In the genomic region with DNA sequence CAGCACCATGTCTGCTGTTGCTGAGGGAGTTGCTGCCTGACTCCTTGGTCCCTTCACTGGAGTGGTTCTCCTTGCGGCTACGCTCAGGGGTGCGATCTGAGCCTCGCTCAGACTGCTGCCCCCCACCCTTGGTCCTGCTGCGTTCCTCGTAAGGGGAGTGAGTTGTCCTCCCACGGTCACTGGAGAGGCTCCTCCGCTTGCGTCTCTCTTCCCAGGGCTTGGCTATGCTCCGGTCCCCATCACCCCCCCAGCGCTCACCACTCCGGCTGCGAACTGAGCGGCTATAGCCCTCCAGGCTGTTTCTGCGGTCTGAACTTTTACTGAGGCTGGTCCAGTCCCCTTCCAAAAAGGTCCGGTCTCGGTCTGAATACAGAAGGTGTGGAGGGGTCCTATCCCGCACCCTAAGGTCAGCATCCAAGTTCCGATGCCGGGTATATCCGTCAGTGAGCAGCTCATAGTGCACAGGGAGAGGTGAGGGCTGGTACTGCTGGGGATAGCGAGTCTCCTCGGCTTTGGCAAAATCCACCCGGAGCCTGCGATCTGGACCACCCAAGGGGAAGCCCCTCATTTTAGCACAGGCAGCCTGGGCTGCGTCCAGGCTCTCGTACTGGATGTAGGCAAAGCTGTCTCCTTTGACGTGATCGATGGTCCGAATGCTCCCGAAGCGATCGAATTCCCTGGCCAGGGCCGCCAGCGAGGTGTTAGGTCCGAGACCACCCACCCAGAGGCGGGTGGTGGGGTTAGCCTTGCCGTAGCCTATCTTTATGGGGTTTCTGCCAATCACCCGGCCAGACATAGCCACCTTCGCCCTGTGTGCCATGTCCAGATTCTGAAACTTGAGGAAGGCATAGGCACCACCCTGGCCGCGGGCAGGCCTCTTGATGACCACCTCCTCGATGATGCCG, we compare ENCODE assay signal across 8 mouse cellular contexts. TPM values are rescaled to one million over a fixed set of nuclear protein-coding genes. Genes with fewer than 3 reads are reported as not detected.
DNase-seq lines count a peak whose midpoint lies in the region; ATAC-seq and TF ChIP-seq lines count a peak whose summit lies in the region.

No protein-coding gene starts in this region.

- ATAC-seq in lung, embryonic 15.5 days (ENCODE audit: borderline replicate concordance, extremely low read depth, low FRiP score, low TSS enrichment), result no peak
- ATAC-seq in forebrain, postnatal 0 days, result no peak
- no peak for ATAC-seq in liver, embryonic 11.5 days (replicated peaks; ENCODE audit: low FRiP score)
- ATAC-seq in stomach, embryonic 15.5 days (ENCODE audit: insufficient read depth, low FRiP score, low read depth), result no peak

- WGBS in lung, embryonic 15.5 days, result 6% methylated on average over 44 of the region's 44 CpGs
- WGBS in forebrain, postnatal 0 days, result 23% methylated on average over 44 of the region's 44 CpGs
- 26% methylated on average over 44 of the region's 44 CpGs for WGBS in liver, embryonic 11.5 days
- 14% methylated on average over 44 of the region's 44 CpGs for WGBS in stomach, embryonic 15.5 days

- TF ChIP-seq CTCF in forebrain, postnatal 0 days (IDR thresholded peaks at IDR 0.05; ENCODE audit: low read depth), result no peak

- H3K4me2 ChIP-seq in lung, embryonic 15.5 days, result peak overlapping the region; percentile 95
- H3K4me2 ChIP-seq in forebrain, postnatal 0 days (ENCODE audit: low read depth), result peak overlapping the region; percentile 93
- H3K4me2 ChIP-seq in liver, embryonic 11.5 days, result peak overlapping the region; percentile 100
- peak overlapping the region; percentile 97 for H3K4me2 ChIP-seq in stomach, embryonic 15.5 days

- H3K36me3 ChIP-seq in lung, embryonic 15.5 days, result peaks cover 51% of the 10 kb centered on the region
- H3K36me3 ChIP-seq in forebrain, postnatal 0 days (ENCODE audit: insufficient read depth), result peaks cover 58% of the 10 kb centered on the region
- H3K36me3 ChIP-seq in liver, embryonic 11.5 days (ENCODE audit: control insufficient read depth, insufficient read depth, low read length), result peaks cover 37% of the 10 kb centered on the region
- H3K36me3 ChIP-seq in stomach, embryonic 15.5 days, result peaks cover 37% of the 10 kb centered on the region

- no peak for DNase-seq in lung, postnatal 14 days
- peak; percentile 37 to 41 for DNase-seq in cerebellum, postnatal 14 days
- no peak for DNase-seq in forebrain, postnatal 0 days
- peak; percentile 50 for DNase-seq in liver, embryonic 11.5 days (ENCODE audit: low spot score)
- no peak for DNase-seq in adrenal gland, adult 2 months
- DNase-seq in ovary, postnatal 10 days (ENCODE audit: low spot score), result no peak

- peak overlapping the region; percentile 77 for H3K4me3 ChIP-seq in lung, embryonic 15.5 days
- peak overlapping the region; percentile 85 for H3K4me3 ChIP-seq in forebrain, postnatal 0 days (ENCODE audit: low read depth, low read length)
- H3K4me3 ChIP-seq in liver, embryonic 11.5 days (ENCODE audit: low read depth, low read length), result peak overlapping the region; percentile 96
- H3K4me3 ChIP-seq in stomach, embryonic 15.5 days (replicated peaks), result peak overlapping the region; percentile 84

- H3K4me1 ChIP-seq in lung, embryonic 15.5 days, result peaks cover 58% of the 10 kb centered on the region
- peaks cover 27% of the 10 kb centered on the region for H3K4me1 ChIP-seq in forebrain, postnatal 0 days (ENCODE audit: insufficient read depth)
- H3K4me1 ChIP-seq in liver, embryonic 11.5 days (replicated peaks; ENCODE audit: control insufficient read depth, insufficient read depth, low read length), result peaks cover 50% of the 10 kb centered on the region
- peaks cover 49% of the 10 kb centered on the region for H3K4me1 ChIP-seq in stomach, embryonic 15.5 days

- no peaks in the 10 kb centered on the region for H3K9me3 ChIP-seq in lung, embryonic 15.5 days
- no peaks in the 10 kb centered on the region for H3K9me3 ChIP-seq in forebrain, postnatal 0 days (ENCODE audit: low read length)
- no peaks in the 10 kb centered on the region for H3K9me3 ChIP-seq in liver, embryonic 11.5 days (ENCODE audit: control insufficient read depth, low read length)
- H3K9me3 ChIP-seq in stomach, embryonic 15.5 days, result no peaks in the 10 kb centered on the region

- H3K27me3 ChIP-seq in lung, embryonic 15.5 days, result no peaks in the 10 kb centered on the region
- H3K27me3 ChIP-seq in forebrain, postnatal 0 days (ENCODE audit: insufficient read depth, low read length), result no peaks in the 10 kb centered on the region
- no peaks in the 10 kb centered on the region for H3K27me3 ChIP-seq in liver, embryonic 11.5 days (replicated peaks; ENCODE audit: control insufficient read depth, insufficient read depth, low read length)
- no peaks in the 10 kb centered on the region for H3K27me3 ChIP-seq in stomach, embryonic 15.5 days (replicated peaks)

- peak overlapping the region; percentile 87 for H3K9ac ChIP-seq in lung, embryonic 15.5 days
- peak overlapping the region; percentile 92 for H3K9ac ChIP-seq in forebrain, postnatal 0 days
- H3K9ac ChIP-seq in liver, embryonic 11.5 days (ENCODE audit: low read depth, low read length), result peak overlapping the region; percentile 97
- peak overlapping the region; percentile 87 for H3K9ac ChIP-seq in stomach, embryonic 15.5 days

- H3K27ac ChIP-seq in lung, embryonic 15.5 days, result no peak overlapping the region
- H3K27ac ChIP-seq in forebrain, postnatal 0 days (ENCODE audit: low read depth, low read length), result peak overlapping the region; percentile 95; the same call in 1 of the 2 replicates
- peak overlapping the region; percentile 90; the same call in 1 of the 2 replicates for H3K27ac ChIP-seq in liver, embryonic 11.5 days (ENCODE audit: low read depth, low read length)
- H3K27ac ChIP-seq in stomach, embryonic 15.5 days, result no peak overlapping the region

RNA-seq across cellular contexts. Expression of a gene that starts 2.0 kb away (rescaled TPM):
- polyA plus RNA-seq in lung, embryonic 15.5 days (2015; fragmentation: Nextera tagmentation; extraction: Ambion mirVana), result 10.7 and 11.5 TPM in 2 replicates
- total RNA-seq in forebrain, postnatal 0 days (2014; rRNA removed), result 82.4 and 83.5 TPM in 2 replicates
- polyA plus RNA-seq in forebrain, postnatal 0 days (2015; fragmentation: Nextera tagmentation; extraction: Ambion mirVana), result 15.8 and 16.8 TPM in 2 replicates
- polyA plus RNA-seq in liver, embryonic 11.5 days (2014; fragmentation: Nextera tagmentation; extraction: Ambion mirVana), result 10.9 and 11.4 TPM in 2 replicates
- 8.1 and 9.4 TPM in 2 replicates for polyA plus RNA-seq in stomach, embryonic 15.5 days (2015; fragmentation: Nextera tagmentation; extraction: Ambion mirVana)
- 10 to 100 TPM; 27.4 to 32.9 TPM for total RNA-seq in adrenal gland, adult 2 months (2021)
- 11.2 and 12.7 TPM in 2 replicates for polyA plus RNA-seq in adrenal gland, adult 2 months (2012; rRNA removed)

RNA-seq across cellular contexts. Expression of a gene that starts 6.5 kb away (rescaled TPM):
- polyA plus RNA-seq in lung, embryonic 15.5 days (2015; fragmentation: Nextera tagmentation; extraction: Ambion mirVana), result 269 and 298 TPM in 2 replicates
- total RNA-seq in forebrain, postnatal 0 days (2014; rRNA removed), result 49.5 and 61.9 TPM in 2 replicates
- polyA plus RNA-seq in forebrain, postnatal 0 days (2015; fragmentation: Nextera tagmentation; extraction: Ambion mirVana), result 135 and 151 TPM in 2 replicates
- polyA plus RNA-seq in liver, embryonic 11.5 days (2014; fragmentation: Nextera tagmentation; extraction: Ambion mirVana), result 352 TPM in 2 replicates
- polyA plus RNA-seq in stomach, embryonic 15.5 days (2015; fragmentation: Nextera tagmentation; extraction: Ambion mirVana), result 349 and 373 TPM in 2 replicates
- 100 to 1,000 TPM; 284 to 321 TPM for total RNA-seq in adrenal gland, adult 2 months (2021)
- 20.4 and 36.8 TPM in 2 replicates for polyA plus RNA-seq in adrenal gland, adult 2 months (2012; rRNA removed)

Comparison
In these comparisons a context has a peak if more than half of its experiments do, and no peak if none do; other contexts are left out.
1. H3K27ac ChIP-seq: peak in forebrain, postnatal 0 days (single experiment) and liver, embryonic 11.5 days (single experiment); none in lung, embryonic 15.5 days (single experiment) and stomach, embryonic 15.5 days (single experiment).
2. DNase-seq: peak in cerebellum, postnatal 14 days (2 of 2) and liver, embryonic 11.5 days (single experiment); none in lung, postnatal 14 days (single experiment), forebrain, postnatal 0 days (single experiment), adrenal gland, adult 2 months (single experiment) and ovary, postnatal 10 days (single experiment).
3. Peak in every context shown above with its lines, with median percentiles within 50 percentile points of each other: H3K4me2 ChIP-seq, H3K4me3 ChIP-seq and H3K9ac ChIP-seq.